Mouse (Mus musculus): ENCODE results near the gene Trim25. TPM values are rescaled to one million over a fixed set of nuclear protein-coding genes. Genes with fewer than 3 reads are reported as not detected.
"Not testable (repeated sequence)": the region's sequence is repeated elsewhere in the genome, so short reads cannot be mapped to it uniquely, and the experiment has no call there.

Trim25 gene
- total RNA-seq, 2 experiments from 2014 or later = 7.7 to 8.5 TPM

DNA sequence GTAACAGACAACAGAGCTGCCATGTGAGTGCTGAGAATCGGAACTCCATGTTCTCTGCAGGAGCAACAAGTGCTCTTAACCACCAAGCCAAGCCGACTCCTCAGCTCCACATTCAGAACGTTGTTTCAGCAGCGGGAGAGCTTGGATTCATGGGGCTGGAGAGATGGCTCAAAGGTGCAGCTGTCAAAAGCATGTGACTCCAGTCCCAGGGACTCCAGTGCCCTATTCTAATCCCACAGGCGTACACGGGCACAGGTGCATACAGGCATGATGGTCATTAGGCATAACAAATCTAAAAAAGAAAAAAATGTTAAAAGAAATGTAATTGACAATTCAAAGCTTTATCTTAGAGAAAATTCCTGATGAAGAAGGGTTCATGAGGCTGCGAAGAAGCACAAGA is 6.0 kb upstream of the Trim25 start:
- intact Hi-C loops (cut with DNase I) = loop anchor here (2.0 kb wide), 1 partner anchor 46 kb away; no protein-coding TSS in a partner anchor
- no peak for DNase-seq

GRCm38 (mm10) chr11:88993625-88994024 is 5.6 kb upstream of the Trim25 start:
- intact Hi-C loops (cut with DNase I) = loop anchor here (2.0 kb wide), 1 partner anchor 45 kb away; no protein-coding TSS in a partner anchor

DNA sequence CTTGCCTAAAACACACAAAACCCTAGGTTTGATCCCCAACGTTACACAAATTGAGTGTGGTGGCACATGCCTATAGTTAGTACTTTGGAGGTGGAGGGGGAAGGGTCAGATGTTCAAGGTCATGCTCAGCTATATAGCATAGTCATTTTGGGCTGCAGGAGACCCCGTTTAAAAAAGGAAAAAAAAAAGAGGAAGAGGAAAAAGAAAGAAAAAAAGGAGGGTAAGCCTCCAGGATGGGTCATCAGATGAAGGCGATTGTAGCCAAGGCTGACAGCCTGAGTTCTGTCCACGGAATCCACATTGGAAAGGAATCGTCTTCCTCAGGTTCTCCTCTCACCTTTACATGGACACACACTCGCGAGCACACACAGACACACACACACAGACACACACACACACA is 4.7 kb upstream of the Trim25 start:
- intact Hi-C loops (cut with DNase I) = no loop called here
- DNase-seq = no peak

More at GRCm38 (mm10) chr11:88993625-88994024, 5.6 kb upstream of the Trim25 start:
- peak in 1 of 2 experiments; percentile 34 for DNase-seq

DNA sequence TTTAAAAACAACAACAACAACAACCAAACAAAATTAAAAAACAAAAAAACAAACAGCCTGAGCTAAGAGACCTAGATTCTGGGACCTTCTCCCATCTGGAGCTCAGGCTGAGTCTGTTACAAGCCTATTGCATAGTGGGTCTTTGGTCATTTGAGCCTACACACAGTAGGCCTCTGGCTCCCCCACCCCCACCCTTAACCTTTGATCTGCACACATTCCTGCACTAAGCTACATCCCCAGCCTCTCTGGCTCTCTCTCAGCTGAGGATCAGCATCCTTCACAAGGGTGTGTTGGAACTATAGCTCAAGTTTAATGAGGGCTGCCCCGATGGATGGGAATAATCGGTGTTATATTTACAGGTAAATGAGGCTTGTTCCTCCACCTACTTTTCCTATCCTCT is 3.6 kb upstream of the Trim25 start:
- DNase-seq = no peak
- intact Hi-C loops (cut with DNase I) = no loop called here

DNA sequence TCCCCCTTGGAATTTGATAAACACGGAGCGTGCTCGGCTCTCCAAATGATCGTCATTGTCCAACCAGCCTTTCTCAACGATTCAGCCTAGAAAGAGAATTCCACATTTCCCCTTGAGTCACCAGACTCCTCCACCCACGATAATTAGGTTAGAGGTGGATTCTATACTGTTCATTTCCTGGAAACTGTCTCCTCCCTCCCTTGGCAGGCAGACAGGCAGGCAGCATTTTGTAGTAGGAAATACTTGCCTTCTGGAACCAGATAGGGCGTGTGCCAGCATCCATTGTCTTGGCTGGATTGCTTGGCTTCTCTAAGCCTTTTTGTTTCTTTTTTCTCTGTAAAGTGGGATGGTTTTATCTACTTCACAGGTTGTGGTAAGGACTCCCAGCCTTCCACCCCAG is 2.7 kb upstream of the Trim25 start:
- intact Hi-C loops (cut with DNase I) = no loop called here
- no peak for DNase-seq

DNA sequence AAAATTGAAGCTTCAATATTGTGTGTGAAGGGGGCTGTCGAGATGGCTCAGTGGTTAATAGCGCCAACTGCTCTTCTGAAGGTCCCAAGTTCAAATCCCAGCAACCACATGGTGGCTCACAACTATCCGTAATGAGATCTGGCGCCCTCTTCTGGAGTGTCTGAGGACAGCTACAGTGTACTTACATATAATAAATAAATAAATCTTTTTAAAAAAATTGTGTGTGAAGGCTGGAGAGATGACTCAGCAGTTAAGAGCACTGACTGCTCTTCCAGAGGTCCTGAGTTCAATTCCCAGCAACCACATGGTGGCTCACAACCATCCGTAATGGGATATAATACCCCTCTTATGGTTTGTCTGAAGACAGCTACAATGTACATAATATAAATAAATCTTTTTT is 1.8 kb upstream of the Trim25 start:
- intact Hi-C loops (cut with DNase I); DNase-seq: not testable (repeated sequence)

GRCm38 (mm10) chr11:88998406-88998805 is 770 bp upstream of the Trim25 start:
- no peak for DNase-seq
- intact Hi-C loops (cut with DNase I) = no loop called here

- intact Hi-C loops (cut with DNase I) = no loop called here
- DNase-seq = no peak
Observed at GRCm38 (mm10) chr11:88999723-89000526, 749 bp downstream of the Trim25 start.

DNA sequence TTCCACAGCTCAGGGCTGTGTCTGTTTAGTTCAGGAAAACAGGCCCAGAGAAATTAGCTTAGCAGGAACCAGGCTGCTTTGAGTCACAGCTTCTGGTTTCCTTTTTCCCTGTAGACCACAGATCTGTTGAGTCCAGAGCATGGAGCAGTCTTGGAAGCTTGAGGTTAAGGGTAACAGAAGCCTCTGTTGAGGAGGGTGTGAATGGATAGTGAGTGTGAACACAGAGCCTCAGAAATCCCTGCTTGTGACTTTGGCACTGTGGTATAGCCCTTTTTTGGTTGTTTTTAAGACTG is 1.3 kb downstream of the Trim25 start:
- intact Hi-C loops (cut with DNase I) = no loop called here
- no peak for DNase-seq

GRCm38 (mm10) chr11:89001569-89001968 is 2.4 kb downstream of the Trim25 start:
- no peak for DNase-seq
- intact Hi-C loops (cut with DNase I) = no loop called here

DNA sequence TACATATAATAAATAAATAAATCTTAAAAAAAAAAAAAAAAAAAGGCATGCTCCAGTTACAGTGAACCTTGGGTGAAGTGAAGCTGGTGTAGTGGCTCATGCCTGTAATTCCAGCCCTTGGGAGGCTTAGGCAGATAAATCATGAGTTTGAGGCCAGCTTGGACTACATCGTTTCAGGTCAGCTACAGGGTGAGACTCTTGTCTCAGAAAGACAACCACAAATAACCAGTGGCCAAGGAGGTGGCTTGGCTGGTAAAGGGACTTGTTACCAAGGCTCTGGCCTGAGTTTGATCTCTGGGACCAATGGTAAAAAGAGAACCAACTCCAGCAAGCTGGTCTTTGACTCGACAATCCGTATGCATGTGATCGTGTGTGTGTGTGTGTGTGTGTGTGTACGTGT is 2.9 kb downstream of the Trim25 start:
- no peak for DNase-seq
- intact Hi-C loops (cut with DNase I) = no loop called here

DNA sequence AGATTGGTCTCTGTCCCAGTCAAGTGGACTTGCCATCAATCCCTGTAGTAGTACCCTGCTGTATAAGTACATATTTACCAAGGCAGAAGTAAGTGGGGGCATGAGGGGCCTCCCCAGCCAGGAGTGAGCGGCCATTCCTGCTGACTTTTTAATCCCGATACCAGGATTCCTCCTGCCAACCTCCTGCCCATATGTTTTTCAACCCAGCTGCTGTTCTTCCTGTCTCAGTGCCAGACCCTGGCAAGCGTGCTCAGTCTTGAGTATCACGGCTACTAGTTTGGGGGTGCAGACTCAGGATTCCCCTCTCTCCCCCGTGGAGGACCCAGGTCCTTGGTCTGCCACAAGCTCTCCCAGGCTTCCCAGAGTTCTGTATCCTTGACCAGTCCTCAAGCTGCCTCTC is 3.4 kb downstream of the Trim25 start:
- intact Hi-C loops (cut with DNase I) = no loop called here
- DNase-seq = no peak

DNA sequence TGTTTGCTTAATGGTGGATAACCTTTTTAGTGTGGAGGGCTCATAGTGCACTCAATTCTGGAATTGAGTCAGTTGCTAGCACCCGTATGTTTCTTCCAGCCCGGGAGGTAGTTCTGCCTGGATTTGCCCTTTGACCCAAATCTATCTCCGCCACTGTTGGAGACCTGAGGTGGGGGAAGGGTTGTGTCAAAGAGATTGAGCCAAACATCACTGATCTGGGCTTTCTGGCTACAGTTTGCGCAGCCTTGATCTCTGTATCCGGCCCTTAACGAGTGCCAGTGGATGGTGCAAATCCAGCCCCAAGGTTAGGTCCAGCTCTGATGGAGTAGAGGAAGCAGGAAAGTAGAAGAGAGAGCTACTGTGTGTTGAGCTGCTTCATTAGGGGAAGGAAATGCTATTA is 3.9 kb downstream of the Trim25 start:
- DNase-seq = no peak
- intact Hi-C loops (cut with DNase I) = no loop called here

GRCm38 (mm10) chr11:89003726-89004125 is 4.5 kb downstream of the Trim25 start:
- DNase-seq = no peak
- intact Hi-C loops (cut with DNase I) = no loop called here

DNA sequence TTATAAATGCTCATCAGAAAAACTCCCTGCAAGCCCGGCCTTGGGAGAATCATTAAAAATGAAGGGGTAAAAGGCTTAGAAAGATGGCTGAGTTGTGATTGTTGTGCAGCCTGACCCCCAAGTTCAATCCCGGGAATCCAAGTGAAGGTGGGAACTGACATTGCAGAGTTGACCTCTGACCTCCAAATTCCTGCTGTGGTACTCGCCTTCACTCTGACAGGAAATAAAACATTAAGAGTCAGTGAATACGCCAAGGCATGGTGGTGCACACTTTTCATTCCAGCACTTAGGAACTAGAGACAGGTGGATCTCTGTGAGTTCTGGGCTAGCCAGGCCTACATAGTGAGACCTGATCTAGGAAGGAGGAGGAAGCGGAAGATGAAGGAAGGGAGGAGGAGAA is 6.3 kb downstream of the Trim25 start:
- intact Hi-C loops (cut with DNase I) = no loop called here
- DNase-seq = no peak

DNA sequence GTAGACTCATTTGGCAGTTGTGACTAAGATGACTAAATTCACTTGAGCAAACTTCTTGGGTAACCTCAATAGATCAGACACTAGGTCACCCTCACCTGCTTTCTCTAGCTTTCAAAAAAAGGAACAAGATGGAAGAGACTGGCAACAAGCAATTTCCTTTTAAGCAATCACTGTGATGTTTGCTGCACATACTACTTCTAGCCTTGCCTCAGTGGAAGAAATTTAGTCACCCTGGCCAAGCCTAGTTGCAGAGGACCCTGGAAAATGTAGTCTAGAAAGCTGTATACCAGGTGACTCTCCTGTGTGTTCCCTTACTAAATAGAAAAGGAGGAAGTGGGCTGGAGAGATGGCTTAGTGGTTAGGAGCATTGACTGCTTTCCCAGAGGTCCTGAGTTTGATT is 7.2 kb downstream of the Trim25 start:
- DNase-seq = no peak
- intact Hi-C loops (cut with DNase I) = no loop called here

DNA sequence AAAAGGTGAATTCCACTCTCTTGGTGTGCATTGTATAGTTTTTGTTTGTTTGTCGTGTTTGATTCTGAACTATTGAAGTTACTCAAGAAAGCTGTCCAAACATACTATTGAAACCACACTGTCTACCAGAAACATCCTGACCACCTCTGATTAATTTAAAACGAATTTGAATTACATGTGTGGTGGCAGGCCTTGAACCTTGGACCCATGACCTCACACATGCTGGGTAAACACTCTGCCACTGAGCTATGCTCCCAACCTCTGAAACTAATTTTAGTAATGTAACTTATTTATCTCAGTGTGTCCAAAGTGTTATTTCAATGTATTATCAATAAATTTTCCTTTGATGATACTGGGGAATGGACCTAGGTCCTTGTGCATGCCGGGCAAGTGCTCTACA is 8.4 kb downstream of the Trim25 start:
- intact Hi-C loops (cut with DNase I) = no loop called here
- DNase-seq = no peak

- intact Hi-C loops (cut with DNase I) = no loop called here
Observed at GRCm38 (mm10) chr11:89009066-89009465, 9.9 kb downstream of the Trim25 start.

DNA sequence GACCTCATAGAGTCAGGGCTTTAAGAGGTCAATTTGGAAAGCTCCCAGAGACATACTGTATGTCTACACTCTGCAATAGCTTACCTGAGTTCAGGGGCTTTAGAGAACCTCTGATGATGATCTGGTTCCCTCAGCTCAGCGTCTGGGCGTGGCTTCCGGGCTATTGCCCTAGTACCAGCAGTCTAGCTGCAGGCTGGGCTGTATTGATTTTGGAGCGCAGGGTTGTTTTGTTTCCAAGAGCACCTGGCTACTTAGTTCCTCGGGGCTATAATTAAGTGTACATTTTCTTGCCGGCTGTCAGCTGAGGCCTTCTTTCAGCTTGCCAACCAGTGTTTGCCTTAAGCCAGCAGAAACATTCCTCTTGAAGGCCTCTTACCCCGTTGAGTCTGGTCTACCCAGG is 10.3 kb downstream of the Trim25 start:
- DNase-seq = no peak
- intact Hi-C loops (cut with DNase I) = no loop called here

More at GRCm38 (mm10) chr11:89009066-89009465, 9.9 kb downstream of the Trim25 start:
- no peak for DNase-seq

DNA sequence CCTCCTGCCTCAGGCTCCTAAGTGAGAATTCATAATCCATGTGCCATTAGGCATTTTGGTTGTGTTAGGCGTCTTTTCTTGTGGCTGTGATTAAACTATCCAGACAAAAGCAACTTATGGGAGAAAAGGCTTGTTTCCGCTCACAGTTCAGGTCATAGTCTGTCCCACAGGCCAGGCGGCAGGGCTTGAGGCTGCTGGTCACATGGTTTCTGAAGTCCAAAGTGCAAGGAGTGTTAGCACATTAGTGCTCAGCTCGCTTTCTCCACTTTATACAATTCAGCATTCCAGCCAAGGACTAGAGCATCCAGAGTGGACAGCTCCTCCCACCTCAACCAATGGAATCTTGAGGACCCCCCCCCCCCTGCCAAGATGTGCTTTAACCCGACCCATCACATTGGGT is 13.1 kb downstream of the Trim25 start:
- no peak for DNase-seq
- intact Hi-C loops (cut with DNase I) = no loop called here

GRCm38 (mm10) chr11:89017514-89018182 is 18.5 kb downstream of the Trim25 start:
- no peak for DNase-seq
- intact Hi-C loops (cut with DNase I) = no loop called here

DNA sequence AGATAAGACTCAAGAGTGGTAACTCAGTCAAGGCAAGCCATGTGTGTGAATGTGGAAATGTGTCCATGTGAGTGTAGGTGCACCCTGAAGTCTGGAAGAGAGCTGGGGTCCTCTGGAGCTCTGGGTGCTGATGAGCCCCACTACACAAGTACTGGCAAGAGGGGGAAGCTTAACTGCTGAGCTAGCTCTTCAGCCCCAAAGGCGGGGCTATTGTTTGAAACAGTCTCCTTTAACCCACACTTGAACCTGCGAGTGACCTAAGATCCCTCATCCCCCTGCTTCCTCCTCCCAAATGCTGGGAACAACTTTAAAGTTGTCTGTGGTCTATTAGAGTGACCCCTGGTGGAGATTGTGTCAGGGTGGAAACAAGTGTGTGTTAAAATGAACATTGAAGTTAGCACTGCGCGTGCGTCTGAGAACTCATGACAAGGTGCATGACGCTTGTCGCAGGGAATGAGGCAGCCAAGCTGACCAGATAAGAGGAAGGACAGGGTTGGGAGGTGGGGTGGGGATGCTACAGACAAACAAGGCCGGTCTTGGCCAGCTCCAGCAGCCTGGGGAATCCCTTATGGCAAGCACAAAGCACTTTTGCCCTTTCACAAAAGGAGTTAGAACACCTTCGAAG is 21.6 kb downstream of the Trim25 start:
- DNase-seq = no peak
- intact Hi-C loops (cut with DNase I) = no loop called here
